In genomic region chr12:76117632-76118153, GRCm38 (mm10) we compare ENCODE assay signal across 11 mouse cellular contexts. TPM values are rescaled to one million over a fixed set of nuclear protein-coding genes. Genes with fewer than 3 reads are reported as not detected.
DNase-seq lines count a peak whose midpoint lies in the region; ATAC-seq lines count a peak whose summit lies in the region.
"Had no signal": no experiment of that assay in that cellular context is flagged by ENCODE, and none has a peak within 500 bp of the region (broad histone marks: within the 10 kb centered on the region; RNA-seq: fewer than 3 reads in every experiment).

No protein-coding gene starts in this region.

- no peak overlapping the region for H3K4me3 ChIP-seq in liver, embryonic 12.5 days
- H3K4me3 ChIP-seq in heart, embryonic 15.5 days, result no peak overlapping the region
- H3K4me3 ChIP-seq: megakaryocyte, embryonic 14.5 days had no signal

- DNase-seq in liver, result peak; percentile 18
- peak; percentile 57 for DNase-seq in adrenal gland, postnatal 25 days
- peak; percentile 16 for DNase-seq in lung, postnatal 25 days (ENCODE audit: low spot score)
- DNase-seq in c-Kit-positive CD71-positive TER-119-positive erythroid progenitor cells, embryonic 14.5 days (ENCODE audit: low spot score), result no peak
- DNase-seq in natural killer cell, adult 2 months (ENCODE audit: low spot score in 2 of 2), result no peak
- DNase-seq in urinary bladder, postnatal 4 days (ENCODE audit: low spot score in 2 of 2), result no peak
- DNase-seq: cerebellum, adult 11-12 months had no signal

- H3K9me3 ChIP-seq in liver, embryonic 12.5 days (replicated peaks), result no peaks in the 10 kb centered on the region
- H3K9me3 ChIP-seq in heart, embryonic 15.5 days (replicated peaks), result no peaks in the 10 kb centered on the region
- H3K9me3 ChIP-seq: G1E had no signal

- H3K4me1 ChIP-seq in liver, embryonic 12.5 days, result no peaks in the 10 kb centered on the region
- H3K4me1 ChIP-seq in heart, embryonic 15.5 days (replicated peaks), result peaks cover 18% of the 10 kb centered on the region
- H3K4me1 ChIP-seq: megakaryocyte, embryonic 14.5 days had no signal

- no peaks in the 10 kb centered on the region for H3K36me3 ChIP-seq in liver, embryonic 12.5 days
- no peaks in the 10 kb centered on the region for H3K36me3 ChIP-seq in heart, embryonic 15.5 days
- H3K36me3 ChIP-seq: G1E had no signal

- no peak overlapping the region for H3K4me2 ChIP-seq in liver, embryonic 12.5 days
- no peak overlapping the region for H3K4me2 ChIP-seq in heart, embryonic 15.5 days

- no peak overlapping the region for H3K9ac ChIP-seq in liver, embryonic 12.5 days
- H3K9ac ChIP-seq in heart, embryonic 15.5 days, result no peak overlapping the region

- H3K27ac ChIP-seq in liver, embryonic 12.5 days, result no peak overlapping the region
- peak overlapping the region; percentile 85 for H3K27ac ChIP-seq in heart, embryonic 15.5 days

- H3K27me3 ChIP-seq in liver, embryonic 12.5 days (replicated peaks), result no peaks in the 10 kb centered on the region
- no peaks in the 10 kb centered on the region for H3K27me3 ChIP-seq in heart, embryonic 15.5 days

- ATAC-seq in liver, embryonic 12.5 days, result no peak
- ATAC-seq in heart, embryonic 15.5 days (replicated peaks; ENCODE audit: insufficient number of reproducible peaks, insufficient read depth, low FRiP score, low read depth), result peak; percentile 89

- 58% methylated on average over 4 of the region's 4 CpGs for WGBS in liver, embryonic 12.5 days (ENCODE audit: insufficient replicate concordance)
- WGBS in heart, embryonic 15.5 days, result 31% methylated on average over 4 of the region's 4 CpGs

RNA-seq across cellular contexts. Expression of gene Esr2, which starts 59.4 kb away (rescaled TPM):
- polyA plus RNA-seq in liver, embryonic 12.5 days (2016; fragmentation: Nextera tagmentation; extraction: Ambion mirVana), result 0.11 and 0.14 TPM in 2 replicates
- total RNA-seq in adrenal gland, postnatal 25 days (2021), result not detected in 2 replicates
- 0.24 and 0.28 TPM in 2 replicates for polyA plus RNA-seq in heart, embryonic 15.5 days (2015; fragmentation: Nextera tagmentation; extraction: Ambion mirVana)
- polyA plus RNA-seq: G1E had no signal

Comparison
In these comparisons a context has a peak if more than half of its experiments do, and no peak if none do; other contexts are left out.
1. DNase-seq: peak in liver (single experiment), adrenal gland, postnatal 25 days (single experiment) and lung, postnatal 25 days (single experiment); none in c-Kit-positive CD71-positive TER-119-positive erythroid progenitor cells, embryonic 14.5 days (single experiment), natural killer cell, adult 2 months (0 of 2) and urinary bladder, postnatal 4 days (0 of 2).